ENCODE assay signal across 15 mouse cellular contexts in genomic region chr19:33100598-33100997, GRCm38 (mm10).
DNase-seq lines count a peak whose midpoint lies in the region; ATAC-seq and TF ChIP-seq lines count a peak whose summit lies in the region.
"Had no signal": no experiment of that assay in that cellular context is flagged by ENCODE, and none has a peak within 500 bp of the region (broad histone marks: within the 10 kb centered on the region; RNA-seq: fewer than 3 reads in every experiment).

No protein-coding gene starts in this region.

- H3K79me2 ChIP-seq in myocyte (ENCODE audit: control insufficient read depth, insufficient read depth) = no peaks in the 10 kb centered on the region

- no peak overlapping the region for H3K4me3 ChIP-seq in forebrain, embryonic 14.5 days (ENCODE audit: low read depth, low read length)
- no peak overlapping the region for H3K4me3 ChIP-seq in forebrain, embryonic 11.5 days (ENCODE audit: low read depth, low read length)
- H3K4me3 ChIP-seq in midbrain, embryonic 11.5 days (ENCODE audit: low read depth, low read length) = no peak overlapping the region
- no peak overlapping the region for H3K4me3 ChIP-seq in midbrain, embryonic 14.5 days (replicated peaks; ENCODE audit: low read depth, low read length)
- H3K4me3 ChIP-seq in forebrain, embryonic 16.5 days (replicated peaks; ENCODE audit: low read length) = no peak overlapping the region
- H3K4me3 ChIP-seq in myocyte = no peak overlapping the region
- H3K4me3 ChIP-seq: hindbrain, embryonic 15.5 days had no signal

- WGBS in forebrain, embryonic 14.5 days = 81% methylated on average over 3 of the region's 3 CpGs
- WGBS in forebrain, embryonic 11.5 days = 83% methylated on average over 3 of the region's 3 CpGs
- WGBS in midbrain, embryonic 11.5 days = 75% methylated on average over 3 of the region's 3 CpGs
- WGBS in midbrain, embryonic 14.5 days = 60% methylated on average over 3 of the region's 3 CpGs
- WGBS in forebrain, embryonic 16.5 days = 60% methylated on average over 3 of the region's 3 CpGs

- TF ChIP-seq POLR2A in myocyte (IDR thresholded peaks at IDR 0.05; ENCODE audit: insufficient read length, low read depth) = no peak

- H3K4me1 ChIP-seq in forebrain, embryonic 14.5 days (ENCODE audit: control insufficient read depth, insufficient read depth, low read length) = no peaks in the 10 kb centered on the region
- H3K4me1 ChIP-seq in forebrain, embryonic 11.5 days (replicated peaks; ENCODE audit: control insufficient read depth, insufficient read depth, low read length) = peaks cover 2% of the 10 kb centered on the region; the same call in 1 of the 2 replicates
- H3K4me1 ChIP-seq in midbrain, embryonic 11.5 days (ENCODE audit: control insufficient read depth, insufficient read depth, low read length) = peaks cover 27% of the 10 kb centered on the region
- H3K4me1 ChIP-seq in midbrain, embryonic 14.5 days (ENCODE audit: control insufficient read depth, insufficient read depth, low read length) = peaks cover 11% of the 10 kb centered on the region
- peaks cover 3% of the 10 kb centered on the region; the same call in 1 of the 2 replicates for H3K4me1 ChIP-seq in forebrain, embryonic 16.5 days (replicated peaks; ENCODE audit: control insufficient read depth, insufficient read depth, low read length)

- no peaks in the 10 kb centered on the region for H3K36me3 ChIP-seq in forebrain, embryonic 14.5 days (ENCODE audit: control insufficient read depth, insufficient read depth, low read length)
- no peaks in the 10 kb centered on the region for H3K36me3 ChIP-seq in forebrain, embryonic 11.5 days (ENCODE audit: control insufficient read depth, insufficient read depth, low read length)
- no peaks in the 10 kb centered on the region for H3K36me3 ChIP-seq in midbrain, embryonic 11.5 days (ENCODE audit: control insufficient read depth, insufficient read depth, low read length)
- H3K36me3 ChIP-seq in midbrain, embryonic 14.5 days (ENCODE audit: control insufficient read depth, insufficient read depth, low read length) = no peaks in the 10 kb centered on the region
- no peaks in the 10 kb centered on the region for H3K36me3 ChIP-seq in forebrain, embryonic 16.5 days (ENCODE audit: control insufficient read depth, insufficient read depth)
- H3K36me3 ChIP-seq in myocyte (ENCODE audit: control insufficient read depth, insufficient read depth) = no peaks in the 10 kb centered on the region
- H3K36me3 ChIP-seq: hindbrain, embryonic 15.5 days had no signal

- H3ac ChIP-seq in myocyte (ENCODE audit: control insufficient read depth, insufficient read length) = no peak overlapping the region

- H3K9ac ChIP-seq in forebrain, embryonic 14.5 days (ENCODE audit: low read length) = no peak overlapping the region
- no peak overlapping the region for H3K9ac ChIP-seq in forebrain, embryonic 11.5 days (ENCODE audit: low read length)
- H3K9ac ChIP-seq in midbrain, embryonic 11.5 days (ENCODE audit: low read length) = no peak overlapping the region
- no peak overlapping the region for H3K9ac ChIP-seq in midbrain, embryonic 14.5 days (replicated peaks; ENCODE audit: low read length)
- no peak overlapping the region for H3K9ac ChIP-seq in forebrain, embryonic 16.5 days (replicated peaks; ENCODE audit: low read depth, low read length)
- H3K9ac ChIP-seq: hindbrain, embryonic 15.5 days; lung, embryonic 14.5 days had no signal

- ATAC-seq in forebrain, embryonic 14.5 days = peak; percentile 48; the same call in 1 of the 2 replicates
- ATAC-seq in forebrain, embryonic 11.5 days (replicated peaks; ENCODE audit: low FRiP score) = no peak
- ATAC-seq in midbrain, embryonic 11.5 days (ENCODE audit: low FRiP score) = no peak
- ATAC-seq in midbrain, embryonic 14.5 days (ENCODE audit: low FRiP score, low TSS enrichment) = no peak
- peak; percentile 70 for ATAC-seq in forebrain, embryonic 16.5 days

- no peak for DNase-seq in forebrain, embryonic 14.5 days (ENCODE audit: low spot score)
- DNase-seq in forebrain, embryonic 11.5 days (ENCODE audit: low spot score) = no peak
- DNase-seq in midbrain, embryonic 11.5 days (ENCODE audit: low spot score, missing footprints) = peak; percentile 84
- no peak for DNase-seq in midbrain, embryonic 14.5 days
- DNase-seq in gastrocnemius, postnatal 10 days = no peak
- no peak for DNase-seq in ovary, postnatal 36 days (ENCODE audit: low spot score)
- DNase-seq: cerebellum, postnatal 14 days; embryo, embryonic 11 days; gastrocnemius, postnatal 36 days; kidney, postnatal 14 days had no signal

- H3K27ac ChIP-seq in forebrain, embryonic 14.5 days (ENCODE audit: low read depth, low read length) = no peak overlapping the region
- H3K27ac ChIP-seq in forebrain, embryonic 11.5 days (ENCODE audit: low read depth, low read length) = no peak overlapping the region
- H3K27ac ChIP-seq in midbrain, embryonic 11.5 days (ENCODE audit: low read depth, low read length) = no peak overlapping the region
- no peak overlapping the region for H3K27ac ChIP-seq in midbrain, embryonic 14.5 days (replicated peaks; ENCODE audit: low read depth, low read length)
- H3K27ac ChIP-seq in forebrain, embryonic 16.5 days (ENCODE audit: low read length) = no peak overlapping the region
- H3K27ac ChIP-seq: hindbrain, embryonic 15.5 days; stomach, postnatal 0 days had no signal

- H3K27me3 ChIP-seq in forebrain, embryonic 14.5 days (replicated peaks; ENCODE audit: control insufficient read depth, insufficient read depth, low read length) = no peaks in the 10 kb centered on the region
- H3K27me3 ChIP-seq in forebrain, embryonic 11.5 days (ENCODE audit: control insufficient read depth, insufficient read depth, low read length) = no peaks in the 10 kb centered on the region
- H3K27me3 ChIP-seq in midbrain, embryonic 11.5 days (ENCODE audit: control insufficient read depth, insufficient read depth, low read length) = no peaks in the 10 kb centered on the region; the same call in 1 of the 2 replicates
- H3K27me3 ChIP-seq in midbrain, embryonic 14.5 days (ENCODE audit: control insufficient read depth, insufficient read depth, low read length) = 0 out of 2 replicates have a peak, but pooled peaks cover 5% of the 10 kb centered on the region
- no peaks in the 10 kb centered on the region for H3K27me3 ChIP-seq in forebrain, embryonic 16.5 days (replicated peaks; ENCODE audit: control insufficient read depth, insufficient read depth, low read length)
- no peaks in the 10 kb centered on the region for H3K27me3 ChIP-seq in myocyte (ENCODE audit: control insufficient read depth, insufficient read depth, insufficient read length)
- H3K27me3 ChIP-seq: hindbrain, embryonic 15.5 days had no signal

- no peak overlapping the region for H3K4me2 ChIP-seq in forebrain, embryonic 14.5 days (ENCODE audit: low read length)
- no peak overlapping the region for H3K4me2 ChIP-seq in forebrain, embryonic 11.5 days (ENCODE audit: low read depth, low read length, severe bottlenecking)
- no peak overlapping the region for H3K4me2 ChIP-seq in midbrain, embryonic 11.5 days
- H3K4me2 ChIP-seq in midbrain, embryonic 14.5 days (ENCODE audit: low read length) = no peak overlapping the region
- no peak overlapping the region for H3K4me2 ChIP-seq in forebrain, embryonic 16.5 days (ENCODE audit: low read length)
- peak overlapping the region; percentile 81 for H3K4me2 ChIP-seq in myocyte (ENCODE audit: low read depth)
- H3K4me2 ChIP-seq: lung, embryonic 14.5 days had no signal

- no peaks in the 10 kb centered on the region for H3K9me3 ChIP-seq in forebrain, embryonic 14.5 days (replicated peaks; ENCODE audit: control insufficient read depth, low read length)
- H3K9me3 ChIP-seq in forebrain, embryonic 11.5 days (ENCODE audit: control insufficient read depth, low read length) = no peaks in the 10 kb centered on the region
- H3K9me3 ChIP-seq in midbrain, embryonic 11.5 days (ENCODE audit: control insufficient read depth, low read length) = no peaks in the 10 kb centered on the region
- H3K9me3 ChIP-seq in midbrain, embryonic 14.5 days (ENCODE audit: control insufficient read depth, low read length) = no peaks in the 10 kb centered on the region
- H3K9me3 ChIP-seq in forebrain, embryonic 16.5 days (ENCODE audit: control insufficient read depth, low read length) = no peaks in the 10 kb centered on the region
- H3K9me3 ChIP-seq: hindbrain, embryonic 15.5 days had no signal

TF ChIP-seq in myocyte, 11 proteins besides CTCF, POLR2A, EP300 and RAD21:
- TF ChIP-seq MAX (IDR thresholded peaks at IDR 0.05; ENCODE audit: low read depth) (no peak), E2F4 (IDR thresholded peaks at IDR 0.05; ENCODE audit: insufficient read depth) (no peak)

Comparison
In these comparisons a context has a peak if more than half of its experiments do, and no peak if none do; other contexts are left out.
1. ATAC-seq: peak in forebrain, embryonic 14.5 days (single experiment) and forebrain, embryonic 16.5 days (single experiment); none in forebrain, embryonic 11.5 days (single experiment), midbrain, embryonic 11.5 days (single experiment) and midbrain, embryonic 14.5 days (single experiment).